Mouse (Mus musculus): ENCODE measurements around the gene Cd84.

The Cd84 gene

GRCm38 (mm10) chr1:171917305-171918039 lies 78.0 kb downstream of the Cd84 start, which contains the start of gene Slamf6:
Slamf6 (plus strand) TSS chr1:171917515.
- peak in 1 of 2 experiments; percentile 2 for DNase-seq

GRCm38 (mm10) chr1:171918136-171918920 lies 78.8 kb downstream of the Cd84 start:
- DNase-seq = no peak

GRCm38 (mm10) chr1:171919193-171919592 lies 79.7 kb downstream of the Cd84 start:
- DNase-seq = no peak

- DNase-seq = no peak
These were observed 80.5 kb downstream of the Cd84 start for GRCm38 (mm10) chr1:171919901-171920510.

- no peak for DNase-seq
These were observed 81.6 kb downstream of the Cd84 start for GRCm38 (mm10) chr1:171920989-171921621.

- DNase-seq = no peak
These were observed 82.1 kb downstream of the Cd84 start for GRCm38 (mm10) chr1:171921641-171922040.

GRCm38 (mm10) chr1:171922844-171923243 lies 83.3 kb downstream of the Cd84 start:
- DNase-seq = no peak

- DNase-seq = no peak
These were observed 85.4 kb downstream of the Cd84 start for GRCm38 (mm10) chr1:171924900-171925299.

- no peak for DNase-seq
These were observed 94.4 kb downstream of the Cd84 start for GRCm38 (mm10) chr1:171933851-171934250.

- DNase-seq = no peak
These were observed 99.8 kb downstream of the Cd84 start for GRCm38 (mm10) chr1:171938952-171939948.
